Mouse (Mus musculus): ENCODE data around the gene Alox5ap. TPM values are rescaled to one million over a fixed set of nuclear protein-coding genes. Genes with fewer than 3 reads are reported as not detected.

Alox5ap gene
- total and polyA plus RNA-seq, 2 experiments from 2014 or later = 10.8 to 11.6 TPM

- Histone ChIP-seq H3K4me2 (ENCODE audit: low read depth) (no peak overlapping the region), H3K27ac (ENCODE audit: low read depth, low read length) (no peak overlapping the region), H3K27me3 (ENCODE audit: insufficient read depth, low read length) (no peaks in the 10 kb centered on the region), H3K4me3 (ENCODE audit: low read depth, low read length) (no peak overlapping the region), H3K36me3 (ENCODE audit: insufficient read depth) (no peaks in the 10 kb centered on the region), H3K9me3 (ENCODE audit: low read length) (no peaks in the 10 kb centered on the region), H3K9ac (no peak overlapping the region), H3K4me1 (ENCODE audit: insufficient read depth) (0 out of 2 replicates have a peak, but pooled peaks cover 3% of the 10 kb centered on the region)
- peak; percentile 47 for ATAC-seq
- no peak for TF ChIP-seq CTCF (IDR thresholded peaks at IDR 0.05; ENCODE audit: low read depth)
- no peak for DNase-seq
- 59% methylated on average over 14 of the region's 14 CpGs for WGBS
These were observed 6.9 kb upstream of the Alox5ap start for GRCm38 (mm10) chr5:149257518-149258281.

DNA sequence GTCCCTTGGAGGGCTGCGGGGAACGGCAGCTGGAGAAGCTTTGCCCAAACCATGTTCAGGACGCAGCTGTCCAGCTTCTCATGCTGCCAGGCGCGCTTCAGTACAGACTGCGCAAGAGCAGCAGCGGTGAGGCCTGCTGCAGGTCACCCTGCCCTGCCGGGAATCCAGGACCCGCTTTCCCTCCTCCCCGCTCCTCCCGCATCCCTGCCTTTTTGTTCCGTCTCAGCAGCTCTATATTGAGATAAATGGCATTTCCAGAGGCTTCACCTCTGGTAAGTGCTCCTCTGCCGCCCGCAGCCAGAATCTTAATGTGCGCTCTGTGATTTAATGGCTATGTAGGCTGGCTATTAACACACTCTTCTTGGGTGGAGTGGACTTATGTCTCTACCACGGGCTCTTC, 5.5 kb upstream of the Alox5ap start:
- no peak for TF ChIP-seq CTCF (IDR thresholded peaks at IDR 0.05; ENCODE audit: low read depth)
- Histone ChIP-seq H3K36me3 (ENCODE audit: insufficient read depth) (no peaks in the 10 kb centered on the region), H3K4me2 (ENCODE audit: low read depth) (no peak overlapping the region), H3K9me3 (ENCODE audit: low read length) (no peaks in the 10 kb centered on the region), H3K4me3 (ENCODE audit: low read depth, low read length) (no peak overlapping the region), H3K4me1 (ENCODE audit: insufficient read depth) (0 out of 2 replicates have a peak, but pooled peaks cover 3% of the 10 kb centered on the region), H3K27me3 (ENCODE audit: insufficient read depth, low read length) (no peaks in the 10 kb centered on the region), H3K9ac (no peak overlapping the region), H3K27ac (ENCODE audit: low read depth, low read length) (no peak overlapping the region)
- 48% methylated on average over 16 of the region's 16 CpGs for WGBS
- DNase-seq (no peak), ATAC-seq (peak; percentile 61)

GRCm38 (mm10) chr5:149261449-149261848, 3.1 kb upstream of the Alox5ap start:
- Histone ChIP-seq H3K27ac (ENCODE audit: low read depth, low read length) (no peak overlapping the region), H3K4me2 (ENCODE audit: low read depth) (no peak overlapping the region), H3K4me3 (ENCODE audit: low read depth, low read length) (no peak overlapping the region), H3K9ac (no peak overlapping the region), H3K27me3 (ENCODE audit: insufficient read depth, low read length) (no peaks in the 10 kb centered on the region), H3K9me3 (ENCODE audit: low read length) (no peaks in the 10 kb centered on the region), H3K4me1 (ENCODE audit: insufficient read depth) (0 out of 2 replicates have a peak, but pooled peaks cover 3% of the 10 kb centered on the region), H3K36me3 (ENCODE audit: insufficient read depth) (no peaks in the 10 kb centered on the region)
- WGBS = 75% methylated on average over 7 of the region's 7 CpGs
- no peak for TF ChIP-seq CTCF (IDR thresholded peaks at IDR 0.05; ENCODE audit: low read depth)
- ATAC-seq (no peak), DNase-seq (no peak)

DNA sequence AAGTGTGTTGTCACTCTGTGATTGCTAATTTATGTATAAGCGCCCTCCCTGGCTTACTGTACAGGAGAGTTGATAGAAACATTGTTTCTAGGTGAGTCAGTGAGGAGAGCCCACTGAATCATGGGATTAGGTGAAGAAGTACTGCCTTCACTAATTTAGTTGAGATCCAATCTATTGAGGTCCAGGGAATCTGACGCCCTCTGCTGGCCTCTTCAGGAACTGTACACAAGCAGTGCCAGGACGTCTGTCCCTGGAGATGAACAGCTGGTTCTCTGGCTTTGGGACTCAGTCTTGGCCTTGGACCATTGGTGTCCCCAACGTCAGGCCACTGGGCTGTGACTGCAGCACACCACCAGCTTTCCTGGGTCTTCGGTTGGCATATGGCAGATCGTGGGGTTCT, 2.7 kb upstream of the Alox5ap start:
- no peak for DNase-seq
- Histone ChIP-seq H3K27me3 (ENCODE audit: insufficient read depth, low read length) (no peaks in the 10 kb centered on the region), H3K9me3 (ENCODE audit: low read length) (no peaks in the 10 kb centered on the region), H3K9ac (no peak overlapping the region), H3K27ac (ENCODE audit: low read depth, low read length) (no peak overlapping the region), H3K4me3 (ENCODE audit: low read depth, low read length) (no peak overlapping the region), H3K4me1 (ENCODE audit: insufficient read depth) (0 out of 2 replicates have a peak, but pooled peaks cover 3% of the 10 kb centered on the region), H3K36me3 (ENCODE audit: insufficient read depth) (no peaks in the 10 kb centered on the region), H3K4me2 (ENCODE audit: low read depth) (no peak overlapping the region)
- TF ChIP-seq CTCF (IDR thresholded peaks at IDR 0.05; ENCODE audit: low read depth) = peak; percentile 19; the same call in 1 of the 2 replicates
- 63% methylated on average over 6 of the region's 6 CpGs for WGBS
- no peak for ATAC-seq

- WGBS = 60% methylated on average over 6 of the region's 6 CpGs
- H3K4me3 ChIP-seq (ENCODE audit: low read depth, low read length) = no peak overlapping the region
- H3K4me1 ChIP-seq (ENCODE audit: insufficient read depth) = no peaks in the 10 kb centered on the region
- H3K27ac ChIP-seq (ENCODE audit: low read depth, low read length) = no peak overlapping the region
- no peak for TF ChIP-seq CTCF (IDR thresholded peaks at IDR 0.05; ENCODE audit: low read depth)
- DNase-seq (no peak), ATAC-seq (no peak)
- no peaks in the 10 kb centered on the region for H3K9me3 ChIP-seq (ENCODE audit: low read length)
- no peaks in the 10 kb centered on the region for H3K36me3 ChIP-seq (ENCODE audit: insufficient read depth)
- H3K27me3 ChIP-seq (ENCODE audit: insufficient read depth, low read length) = no peaks in the 10 kb centered on the region
- H3K9ac ChIP-seq = no peak overlapping the region
- no peak overlapping the region for H3K4me2 ChIP-seq (ENCODE audit: low read depth)
These were observed 312 bp downstream of the Alox5ap start for GRCm38 (mm10) chr5:149264878-149265279.

DNA sequence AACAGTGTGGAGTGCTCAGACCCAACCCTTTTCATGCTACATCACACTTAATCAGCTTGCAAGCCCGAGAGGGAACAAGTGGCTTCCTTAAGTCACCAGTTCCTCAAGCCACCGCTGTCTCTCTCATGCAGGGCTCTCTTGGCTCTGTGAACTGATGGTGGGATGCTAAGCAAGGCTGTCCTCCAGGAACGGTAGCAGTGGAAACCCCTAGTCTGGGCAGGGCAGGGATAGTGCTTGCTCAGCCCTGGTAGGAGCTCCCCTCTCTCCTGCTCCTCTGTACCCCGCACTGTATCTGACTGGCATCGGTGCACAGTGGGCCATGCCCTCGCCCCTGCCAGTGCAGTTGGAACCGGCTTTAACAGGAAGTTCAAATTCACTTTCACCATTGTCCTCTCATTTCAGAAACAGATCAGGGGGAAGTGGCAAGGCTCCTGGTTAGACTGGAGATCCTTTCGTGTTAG, 2.2 kb downstream of the Alox5ap start:
- no peak for TF ChIP-seq CTCF (IDR thresholded peaks at IDR 0.05; ENCODE audit: low read depth)

DNA sequence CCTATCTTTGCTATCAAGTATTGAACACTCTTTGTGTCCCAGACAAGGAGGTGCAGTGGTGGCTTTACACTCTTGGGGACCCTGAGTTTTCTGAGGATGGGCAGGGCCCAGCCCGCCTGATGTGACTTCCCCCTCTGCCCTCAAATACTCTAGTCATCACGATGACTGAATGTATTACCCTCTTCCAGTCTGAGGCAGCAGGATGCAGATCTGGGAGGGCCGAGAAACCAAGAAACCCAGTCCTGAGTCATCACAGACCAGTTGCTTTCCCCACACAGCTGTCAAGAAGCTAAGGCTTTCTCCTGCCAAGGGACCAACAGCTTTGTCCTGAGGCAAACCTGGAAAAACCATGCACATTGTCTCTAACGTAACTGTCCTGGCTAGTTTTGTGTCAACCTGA, 2.9 kb downstream of the Alox5ap start:
- H3K4me1 ChIP-seq (ENCODE audit: insufficient read depth) = no peaks in the 10 kb centered on the region

More for the DNA sequence above, 2.2 kb downstream of the Alox5ap start:
- Histone ChIP-seq H3K36me3 (ENCODE audit: insufficient read depth) (no peaks in the 10 kb centered on the region), H3K4me2 (ENCODE audit: low read depth) (no peak overlapping the region), H3K4me3 (ENCODE audit: low read depth, low read length) (no peak overlapping the region), H3K9ac (no peak overlapping the region), H3K27me3 (ENCODE audit: insufficient read depth, low read length) (no peaks in the 10 kb centered on the region), H3K4me1 (ENCODE audit: insufficient read depth) (no peaks in the 10 kb centered on the region), H3K9me3 (ENCODE audit: low read length) (0 out of 2 replicates have a peak, but pooled peaks cover 4% of the 10 kb centered on the region), H3K27ac (ENCODE audit: low read depth, low read length) (no peak overlapping the region)
- ATAC-seq (no peak), DNase-seq (no peak)
- WGBS = 78% methylated on average over 8 of the region's 8 CpGs

More for the DNA sequence above, 2.9 kb downstream of the Alox5ap start:
- no peak overlapping the region for H3K9ac ChIP-seq
- 0 out of 2 replicates have a peak, but pooled peaks cover 4% of the 10 kb centered on the region for H3K9me3 ChIP-seq (ENCODE audit: low read length)
- no peak for TF ChIP-seq CTCF (IDR thresholded peaks at IDR 0.05; ENCODE audit: low read depth)
- H3K27me3 ChIP-seq (ENCODE audit: insufficient read depth, low read length) = no peaks in the 10 kb centered on the region
- ATAC-seq (no peak), DNase-seq (no peak)
- WGBS = 85% methylated on average over 4 of the region's 4 CpGs
- no peak overlapping the region for H3K4me2 ChIP-seq (ENCODE audit: low read depth)
- H3K4me3 ChIP-seq (ENCODE audit: low read depth, low read length) = no peak overlapping the region
- no peaks in the 10 kb centered on the region for H3K36me3 ChIP-seq (ENCODE audit: insufficient read depth)
- no peak overlapping the region for H3K27ac ChIP-seq (ENCODE audit: low read depth, low read length)
